Mouse (Mus musculus): Measurements from ENCODE around the gene Hspa12b. TPM values are rescaled to one million over a fixed set of nuclear protein-coding genes. Genes with fewer than 3 reads are reported as not detected.
A peak's percentile ranks its signal among the peaks of the same experiment; 100 is the strongest.
"Not testable (repeated sequence)": the region's sequence is repeated elsewhere in the genome, so short reads cannot be mapped to it uniquely, and the experiment has no call there.

Hspa12b gene
- polyA plus RNA-seq, 1 experiment from 2014 or later, result 23.7 TPM

- Histone ChIP-seq H3K9ac (replicated peaks; ENCODE audit: low read length) (peak overlapping the region; percentile 56), H3K4me1 (ENCODE audit: insufficient read depth, low read length) (peaks cover 21% of the 10 kb centered on the region), H3K9me3 (ENCODE audit: low read length) (no peaks in the 10 kb centered on the region), H3K4me2 (replicated peaks; ENCODE audit: low read depth, low read length) (peak overlapping the region; percentile 47), H3K36me3 (ENCODE audit: insufficient read depth, low read length) (no peaks in the 10 kb centered on the region), H3K27me3 (ENCODE audit: insufficient read depth, low read length) (no peaks in the 10 kb centered on the region), H3K27ac (ENCODE audit: low read length) (peak overlapping the region; percentile 91), H3K4me3 (ENCODE audit: low read length) (peak overlapping the region; percentile 25)
- ATAC-seq (ENCODE audit: low FRiP score, low TSS enrichment), result peak; percentile 84
- 5% methylated on average over 9 of the region's 9 CpGs for WGBS
These were observed 30.8 kb upstream of the Hspa12b start for GRCm38 (mm10) chr2:131096101-131096795.

- H3K4me1 ChIP-seq (ENCODE audit: insufficient read depth, low read length), result peaks cover 21% of the 10 kb centered on the region
- 73% methylated on average over 4 of the region's 4 CpGs for WGBS
- H3K9me3 ChIP-seq (ENCODE audit: low read length), result no peaks in the 10 kb centered on the region
- no peak overlapping the region for H3K4me3 ChIP-seq (ENCODE audit: low read length)
- no peak for ATAC-seq (ENCODE audit: low FRiP score, low TSS enrichment)
- no peak overlapping the region for H3K9ac ChIP-seq (replicated peaks; ENCODE audit: low read length)
- H3K27me3 ChIP-seq (ENCODE audit: insufficient read depth, low read length), result no peaks in the 10 kb centered on the region
- H3K36me3 ChIP-seq (ENCODE audit: insufficient read depth, low read length), result no peaks in the 10 kb centered on the region
- peak overlapping the region; percentile 91 for H3K27ac ChIP-seq (ENCODE audit: low read length)
- peak overlapping the region; percentile 47; the same call in 1 of the 2 replicates for H3K4me2 ChIP-seq (replicated peaks; ENCODE audit: low read depth, low read length)
These were observed 30.0 kb upstream of the Hspa12b start for GRCm38 (mm10) chr2:131097087-131097486.

- Histone ChIP-seq H3K4me1 (ENCODE audit: insufficient read depth, low read length) (peaks cover 12% of the 10 kb centered on the region), H3K27ac (ENCODE audit: low read length) (no peak overlapping the region), H3K36me3 (ENCODE audit: insufficient read depth, low read length) (no peaks in the 10 kb centered on the region), H3K4me2 (replicated peaks; ENCODE audit: low read depth, low read length) (no peak overlapping the region), H3K9me3 (ENCODE audit: low read length) (no peaks in the 10 kb centered on the region), H3K9ac (replicated peaks; ENCODE audit: low read length) (no peak overlapping the region), H3K27me3 (ENCODE audit: insufficient read depth, low read length) (no peaks in the 10 kb centered on the region), H3K4me3 (ENCODE audit: low read length) (no peak overlapping the region)
- WGBS, result 53% methylated on average over 3 of the region's 3 CpGs
- no peak for ATAC-seq (ENCODE audit: low FRiP score, low TSS enrichment)
These were observed 25.6 kb upstream of the Hspa12b start for GRCm38 (mm10) chr2:131101530-131101929.

- Histone ChIP-seq H3K36me3 (ENCODE audit: insufficient read depth, low read length) (no peaks in the 10 kb centered on the region), H3K9me3 (ENCODE audit: low read length) (no peaks in the 10 kb centered on the region), H3K27me3 (ENCODE audit: insufficient read depth, low read length) (no peaks in the 10 kb centered on the region), H3K4me1 (ENCODE audit: insufficient read depth, low read length) (no peaks in the 10 kb centered on the region), H3K27ac (ENCODE audit: low read length) (no peak overlapping the region), H3K4me3 (ENCODE audit: low read length) (no peak overlapping the region), H3K4me2 (replicated peaks; ENCODE audit: low read depth, low read length) (no peak overlapping the region), H3K9ac (replicated peaks; ENCODE audit: low read length) (no peak overlapping the region)
- 88% methylated on average over 4 of the region's 4 CpGs for WGBS
- ATAC-seq (ENCODE audit: low FRiP score, low TSS enrichment), result no peak
These were observed 23.1 kb upstream of the Hspa12b start for GRCm38 (mm10) chr2:131104021-131104420.

GRCm38 (mm10) chr2:131105061-131105460, 22.0 kb upstream of the Hspa12b start:
- 63% methylated on average over 4 of the region's 4 CpGs for WGBS
- not testable (repeated sequence) for H3K4me3 ChIP-seq (ENCODE audit: low read length); H3K4me1 ChIP-seq (ENCODE audit: insufficient read depth, low read length); H3K9me3 ChIP-seq (ENCODE audit: low read length); H3K9ac ChIP-seq (replicated peaks; ENCODE audit: low read length); H3K4me2 ChIP-seq (replicated peaks; ENCODE audit: low read depth, low read length); H3K27me3 ChIP-seq (ENCODE audit: insufficient read depth, low read length); ATAC-seq (ENCODE audit: low FRiP score, low TSS enrichment); H3K36me3 ChIP-seq (ENCODE audit: insufficient read depth, low read length); H3K27ac ChIP-seq (ENCODE audit: low read length)

- Histone ChIP-seq H3K4me1 (ENCODE audit: insufficient read depth, low read length) (no peaks in the 10 kb centered on the region), H3K27me3 (ENCODE audit: insufficient read depth, low read length) (no peaks in the 10 kb centered on the region), H3K9ac (replicated peaks; ENCODE audit: low read length) (no peak overlapping the region), H3K9me3 (ENCODE audit: low read length) (no peaks in the 10 kb centered on the region), H3K4me2 (replicated peaks; ENCODE audit: low read depth, low read length) (no peak overlapping the region), H3K4me3 (ENCODE audit: low read length) (no peak overlapping the region), H3K27ac (ENCODE audit: low read length) (no peak overlapping the region), H3K36me3 (ENCODE audit: insufficient read depth, low read length) (no peaks in the 10 kb centered on the region)
- WGBS, result 89% methylated on average over 5 of the region's 5 CpGs
- no peak for ATAC-seq (ENCODE audit: low FRiP score, low TSS enrichment)
These were observed 21.1 kb upstream of the Hspa12b start for GRCm38 (mm10) chr2:131105989-131106388.

GRCm38 (mm10) chr2:131118968-131119574, 8.0 kb upstream of the Hspa12b start:
- Histone ChIP-seq H3K27me3 (ENCODE audit: insufficient read depth, low read length) (no peaks in the 10 kb centered on the region), H3K27ac (ENCODE audit: low read length) (no peak overlapping the region), H3K36me3 (ENCODE audit: insufficient read depth, low read length) (no peaks in the 10 kb centered on the region), H3K4me1 (ENCODE audit: insufficient read depth, low read length) (no peaks in the 10 kb centered on the region), H3K9me3 (ENCODE audit: low read length) (no peaks in the 10 kb centered on the region), H3K4me3 (ENCODE audit: low read length) (no peak overlapping the region), H3K9ac (replicated peaks; ENCODE audit: low read length) (no peak overlapping the region), H3K4me2 (replicated peaks; ENCODE audit: low read depth, low read length) (no peak overlapping the region)
- WGBS, result 62% methylated on average over 1 of the region's 2 CpGs
- ATAC-seq (ENCODE audit: low FRiP score, low TSS enrichment), result peak; percentile 91

GRCm38 (mm10) chr2:131124166-131124565, 2.9 kb upstream of the Hspa12b start:
- peak overlapping the region; percentile 25; the same call in 1 of the 2 replicates for H3K27ac ChIP-seq (ENCODE audit: low read length)

GRCm38 (mm10) chr2:131125157-131125963, 1.7 kb upstream of the Hspa12b start:
- H3K36me3 ChIP-seq (ENCODE audit: insufficient read depth, low read length), result no peaks in the 10 kb centered on the region
- no peak overlapping the region for H3K27ac ChIP-seq (ENCODE audit: low read length)
- no peak for ATAC-seq (ENCODE audit: low FRiP score, low TSS enrichment)
- peaks cover 27% of the 10 kb centered on the region for H3K4me1 ChIP-seq (ENCODE audit: insufficient read depth, low read length)
- 93% methylated on average over 9 of the region's 9 CpGs for WGBS
- no peak overlapping the region for H3K9ac ChIP-seq (replicated peaks; ENCODE audit: low read length)
- H3K4me2 ChIP-seq (replicated peaks; ENCODE audit: low read depth, low read length), result no peak overlapping the region
- no peak overlapping the region for H3K4me3 ChIP-seq (ENCODE audit: low read length)
- no peaks in the 10 kb centered on the region for H3K27me3 ChIP-seq (ENCODE audit: insufficient read depth, low read length)
- H3K9me3 ChIP-seq (ENCODE audit: low read length), result no peaks in the 10 kb centered on the region

More at GRCm38 (mm10) chr2:131124166-131124565, 2.9 kb upstream of the Hspa12b start:
- no peaks in the 10 kb centered on the region for H3K27me3 ChIP-seq (ENCODE audit: insufficient read depth, low read length)
- WGBS, result 53% methylated on average over 3 of the region's 3 CpGs
- H3K4me1 ChIP-seq (ENCODE audit: insufficient read depth, low read length), result peaks cover 27% of the 10 kb centered on the region
- H3K4me2 ChIP-seq (replicated peaks; ENCODE audit: low read depth, low read length), result no peak overlapping the region
- no peak for ATAC-seq (ENCODE audit: low FRiP score, low TSS enrichment)
- no peaks in the 10 kb centered on the region for H3K36me3 ChIP-seq (ENCODE audit: insufficient read depth, low read length)
- no peak overlapping the region for H3K9ac ChIP-seq (replicated peaks; ENCODE audit: low read length)
- no peaks in the 10 kb centered on the region for H3K9me3 ChIP-seq (ENCODE audit: low read length)
- no peak overlapping the region for H3K4me3 ChIP-seq (ENCODE audit: low read length)

Measured in kidney, embryonic 16.5 days (tissue).